Mouse (Mus musculus): ENCODE data around the gene Pde4dip.

The Pde4dip gene

DNA sequence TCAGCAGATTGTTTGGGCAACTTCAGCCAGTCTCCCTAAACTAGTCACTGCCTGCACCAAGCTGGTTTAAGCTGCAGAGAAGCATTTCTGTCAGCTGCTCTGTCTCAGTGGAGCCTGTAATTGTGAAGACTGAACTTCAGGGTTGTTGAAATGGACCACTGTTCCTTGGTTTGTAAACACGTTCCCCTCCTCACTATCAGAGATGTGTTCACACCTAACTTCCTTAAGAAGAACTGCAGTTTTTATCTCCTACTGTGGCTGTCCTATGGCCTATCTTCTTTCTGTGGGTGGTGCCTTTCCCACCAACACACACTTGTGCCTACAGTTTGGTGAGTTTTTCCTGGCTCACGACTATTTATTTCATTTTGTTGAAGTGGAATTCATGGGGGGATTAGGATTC, 199.2 kb downstream of the Pde4dip start:
- no peak for DNase-seq (ENCODE audit: low spot score in 2 of 2)

DNA sequence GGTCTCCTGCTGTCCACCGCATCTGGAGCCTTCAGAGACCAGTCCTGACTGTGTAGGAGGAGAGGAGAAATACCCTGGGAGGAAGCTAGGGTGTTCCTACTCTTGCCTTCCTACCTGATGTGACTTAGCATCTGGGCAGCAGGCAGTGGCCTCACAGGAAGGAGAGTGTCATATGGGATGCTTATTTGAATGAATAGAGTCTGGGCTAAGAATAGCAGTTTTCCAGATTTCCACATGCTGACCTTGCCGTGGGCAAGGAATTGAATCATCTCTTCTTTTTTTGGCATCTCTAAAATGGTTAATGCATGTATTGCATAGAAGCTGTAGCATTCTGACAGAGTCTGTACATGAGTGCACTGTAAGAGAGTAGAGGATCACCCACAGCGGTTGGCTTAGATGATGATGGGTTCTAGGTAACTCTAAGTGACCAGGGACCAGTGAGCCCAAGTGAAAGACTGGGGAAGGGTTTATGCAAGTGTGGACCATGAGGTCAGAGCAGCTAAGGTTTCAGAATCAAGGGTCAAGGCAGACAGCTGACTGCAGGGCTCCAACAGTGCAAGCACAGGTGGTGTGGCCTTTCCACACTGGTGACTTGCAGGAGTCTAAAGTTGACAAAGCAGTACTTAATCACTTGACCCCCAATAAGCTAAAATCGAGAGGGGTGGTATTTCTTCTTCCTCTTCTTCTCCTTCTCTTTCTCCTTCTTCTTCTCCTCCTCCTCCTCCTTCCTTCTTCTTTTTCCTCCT, 202.0 kb downstream of the Pde4dip start:
- no peak for DNase-seq (ENCODE audit: low spot score in 2 of 2)

DNA sequence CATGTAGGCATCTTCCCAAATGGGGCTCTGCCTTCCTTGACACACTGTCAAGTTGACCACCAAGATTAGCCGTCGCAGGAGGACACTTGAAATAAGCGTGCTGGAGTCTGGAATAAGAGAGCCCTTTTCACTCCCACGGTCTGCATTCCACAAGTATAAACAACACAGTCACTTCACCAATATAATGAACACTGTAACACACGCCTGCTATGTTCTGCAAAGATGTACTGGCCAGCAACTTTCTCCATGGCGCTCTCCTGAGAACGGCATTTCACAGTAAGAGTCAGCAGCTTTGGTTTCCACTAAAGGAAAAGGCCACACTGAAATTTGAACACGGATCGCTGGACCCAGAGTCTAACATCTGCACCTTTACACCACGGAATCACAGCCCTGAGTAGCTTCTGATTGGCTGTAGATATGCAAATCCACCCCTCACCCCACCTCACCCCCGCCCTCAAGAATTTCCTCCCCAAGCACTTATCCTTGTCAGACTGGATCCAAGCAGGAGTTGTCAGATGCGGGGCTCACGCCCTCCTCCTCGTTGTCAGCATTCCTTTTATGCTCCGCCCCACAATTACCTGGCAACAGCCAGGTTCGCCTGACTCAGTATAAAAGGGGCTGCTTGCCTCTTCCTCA, 204.8 kb downstream of the Pde4dip start:
- DNase-seq (ENCODE audit: low spot score in 2 of 2) = no peak

DNA sequence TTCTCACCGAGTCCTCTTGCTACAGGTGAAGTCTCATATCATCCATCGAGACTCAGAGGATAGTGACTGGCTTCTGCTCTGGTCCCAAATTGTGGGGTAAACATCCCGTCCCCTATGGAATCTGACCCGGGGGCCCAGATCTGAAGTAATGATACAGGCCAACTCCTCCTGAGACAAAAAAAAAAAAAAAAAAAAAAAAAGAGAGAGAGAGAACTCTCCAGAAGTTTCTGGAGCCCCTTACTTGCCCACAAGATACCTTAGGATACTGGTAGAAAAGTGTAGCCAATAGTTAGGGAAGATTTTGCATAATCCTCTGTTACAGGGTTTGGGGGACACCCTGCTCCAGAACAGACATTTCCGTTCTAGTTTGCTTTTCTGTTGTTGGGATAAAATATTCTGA, 205.9 kb downstream of the Pde4dip start:
- no peak for DNase-seq (ENCODE audit: low spot score in 2 of 2)

DNA sequence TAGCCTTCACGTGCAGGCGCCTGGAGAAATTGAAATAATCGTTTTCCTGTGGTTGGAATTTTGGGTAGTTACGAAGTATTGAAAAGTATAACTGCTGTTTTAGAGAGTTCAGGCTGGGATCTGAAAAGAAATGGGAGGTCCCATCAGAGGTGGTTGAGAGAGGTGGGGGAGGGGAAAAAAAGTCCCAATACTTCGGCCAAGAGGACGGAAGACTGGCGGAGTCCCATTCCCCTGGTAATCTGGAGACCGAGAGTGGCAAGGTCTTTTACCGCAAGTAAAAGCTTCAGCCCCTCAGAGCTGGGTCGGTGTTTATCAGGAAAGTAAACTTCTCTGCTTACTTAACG, 206.4 kb downstream of the Pde4dip start:
- no peak for DNase-seq (ENCODE audit: low spot score in 2 of 2)

DNA sequence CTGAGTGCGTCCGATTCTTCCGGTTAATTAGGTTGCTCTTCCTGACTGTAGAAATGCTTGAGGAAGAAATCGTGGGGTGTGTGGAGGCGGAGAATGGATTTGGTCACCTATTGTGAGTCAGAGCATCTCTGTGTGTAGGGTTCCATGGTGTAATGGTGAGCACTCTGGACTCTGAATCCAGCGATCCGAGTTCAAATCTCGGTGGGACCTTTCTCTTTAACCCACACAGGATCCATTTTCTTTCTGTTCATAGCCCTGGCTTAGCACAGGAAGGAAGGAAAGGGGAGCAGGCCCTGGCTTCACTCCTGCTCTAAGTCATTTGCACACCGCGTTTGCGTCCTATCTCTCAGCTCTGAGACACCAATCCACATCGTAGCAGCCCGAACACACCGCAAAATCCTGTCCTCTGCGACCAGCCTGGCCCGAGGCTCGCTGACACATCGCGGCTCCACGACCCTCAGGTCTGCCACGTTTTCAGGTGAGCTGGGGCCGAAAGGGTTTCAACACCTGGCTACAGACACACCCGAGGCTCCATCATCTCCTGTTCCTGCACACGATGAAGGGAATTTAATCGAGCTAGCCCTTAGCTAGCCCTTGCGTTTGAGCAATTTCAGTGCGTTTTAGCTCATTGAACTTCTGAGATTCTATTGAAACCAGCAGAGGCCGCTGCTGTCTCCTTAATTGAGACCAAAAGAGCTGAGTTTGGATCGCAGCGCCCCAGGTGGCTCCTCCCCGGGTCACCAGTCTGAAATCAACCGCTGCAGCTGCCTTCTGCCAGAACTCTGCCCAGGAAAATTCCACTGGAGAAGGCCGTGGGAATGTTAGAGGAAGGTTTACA, 207.0 kb downstream of the Pde4dip start:
- peak in 1 of 2 experiments; percentile 63 for DNase-seq (ENCODE audit: low spot score in 2 of 2)

DNA sequence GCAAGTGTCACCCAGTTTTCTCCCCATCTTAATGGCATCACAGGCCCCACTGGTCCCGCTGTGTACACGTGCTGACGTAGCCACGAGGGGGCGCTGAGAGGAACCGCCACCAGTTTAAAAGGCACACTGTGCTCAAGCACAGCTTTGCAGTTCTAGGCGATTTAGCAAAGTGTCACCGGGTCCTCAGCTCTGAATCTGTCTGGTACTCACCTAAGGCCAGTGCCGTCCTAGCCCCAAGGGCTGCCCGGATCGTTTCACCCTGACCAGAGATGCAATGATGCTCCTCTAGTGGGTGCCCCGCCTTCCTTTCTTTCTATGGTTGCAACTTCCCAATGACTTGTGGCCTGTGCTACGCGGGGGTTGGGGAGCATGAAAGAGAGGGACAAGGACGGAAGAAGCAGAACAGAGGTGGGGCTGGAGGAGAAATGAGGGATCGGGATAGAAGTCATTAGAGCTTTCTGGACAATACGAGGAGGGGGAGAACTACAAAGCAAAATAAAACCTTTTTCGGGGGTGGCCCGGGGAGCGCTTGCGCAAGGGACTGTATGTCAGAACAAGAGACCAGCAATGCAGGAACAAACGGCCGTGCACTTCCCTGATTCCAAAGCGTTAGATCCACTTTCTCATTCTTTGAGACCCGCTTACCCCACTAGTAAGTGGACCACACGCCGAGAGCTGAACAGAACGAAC, 207.7 kb downstream of the Pde4dip start:
- DNase-seq (ENCODE audit: low spot score in 2 of 2) = peak; percentile 48 to 74

DNA sequence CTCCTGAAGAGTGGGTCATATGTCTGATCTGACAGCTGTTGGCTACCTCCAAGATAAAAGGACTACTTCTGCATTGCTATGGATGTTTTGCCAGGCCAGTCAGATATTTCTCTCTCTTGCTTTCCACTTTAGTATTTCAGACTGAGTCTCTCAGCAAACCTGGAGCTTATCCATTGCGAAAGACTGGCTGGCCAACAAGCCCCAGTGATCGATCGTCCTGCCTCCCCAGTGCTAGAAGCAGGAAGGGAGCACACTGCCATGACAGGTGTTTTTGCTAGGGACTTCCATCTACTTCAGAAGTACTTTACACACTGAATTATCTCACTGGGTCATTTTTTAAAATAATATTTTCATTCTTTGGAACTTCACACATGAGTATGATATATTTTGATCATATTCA, 210.1 kb downstream of the Pde4dip start:
- DNase-seq (ENCODE audit: low spot score in 2 of 2) = no peak

DNA sequence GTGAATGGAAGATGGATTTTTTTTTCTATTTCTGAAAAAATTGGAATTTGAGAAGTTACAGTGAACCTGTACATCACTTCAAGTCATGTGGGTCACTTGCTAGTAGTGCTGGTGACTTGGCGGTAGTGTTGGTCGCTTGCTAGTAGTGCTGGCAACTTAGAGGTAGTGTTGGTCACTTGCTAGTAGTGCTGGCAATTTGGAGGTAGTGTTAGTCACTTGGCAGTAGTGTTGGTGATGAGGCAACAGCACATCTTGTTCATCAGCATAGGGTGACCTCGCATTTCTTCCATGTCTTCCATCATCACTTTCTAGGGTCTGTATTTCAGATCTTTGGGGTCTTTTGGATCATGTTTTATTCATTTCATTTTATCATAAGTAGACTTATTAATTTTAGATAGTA, 212.4 kb downstream of the Pde4dip start:
- DNase-seq (ENCODE audit: low spot score in 2 of 2) = no peak

DNA sequence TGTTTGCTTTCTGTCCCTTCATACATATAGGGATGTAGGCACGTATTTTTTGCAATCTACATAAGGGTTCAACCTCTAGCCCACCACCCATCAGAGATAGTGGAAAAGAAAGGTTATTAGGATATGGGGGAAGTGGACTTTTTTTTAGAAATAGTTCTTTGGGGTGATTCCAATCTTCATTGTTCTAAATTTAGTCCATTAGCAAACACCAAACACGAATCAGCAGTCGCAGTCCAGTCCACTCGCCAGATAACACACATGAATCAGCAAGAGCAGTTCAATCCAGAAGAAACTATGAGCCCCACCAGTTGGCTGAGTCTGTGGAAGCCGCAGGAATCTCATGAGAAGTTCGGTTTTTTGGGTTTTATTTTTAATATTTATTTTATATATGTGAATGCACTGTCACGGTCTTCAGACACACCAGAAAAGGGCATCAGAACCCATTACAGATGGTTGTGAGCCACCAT, 213.8 kb downstream of the Pde4dip start, which contains the start of gene Gm17651:
Gm17651 (minus strand) TSS at position 51 of the 467 bp plus-strand sequence.
- DNase-seq (ENCODE audit: low spot score in 2 of 2) = no peak

DNA sequence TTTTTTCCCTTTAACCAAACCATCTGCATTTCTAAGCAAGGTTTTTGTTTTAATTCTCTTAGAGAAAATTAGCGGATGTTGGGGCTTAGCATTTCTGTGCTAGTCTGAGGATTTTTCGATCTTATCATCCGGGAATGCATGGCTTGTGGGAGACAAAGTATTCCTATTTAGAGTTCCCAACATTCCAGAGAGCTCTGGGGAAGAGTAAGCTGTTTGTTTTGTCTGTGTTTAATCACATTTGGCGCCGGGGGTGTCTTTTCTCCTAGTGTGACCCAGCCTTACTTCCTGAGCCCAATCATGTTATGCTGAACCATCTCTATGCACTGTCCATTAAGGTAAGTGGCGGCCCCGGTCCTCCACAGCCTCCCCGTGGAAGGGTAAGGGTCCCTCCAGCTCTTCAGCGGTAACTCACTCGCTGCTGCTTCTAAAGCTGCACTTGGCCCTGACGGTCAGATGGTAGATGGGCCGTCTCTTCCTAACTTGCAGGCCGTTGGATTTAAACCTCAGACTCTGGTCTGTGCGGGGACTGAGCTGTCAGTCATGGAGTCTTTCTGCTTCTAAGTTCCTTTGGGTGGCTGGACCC, 221.3 kb downstream of the Pde4dip start:
- DNase-seq (ENCODE audit: low spot score in 2 of 2) = no peak

DNA sequence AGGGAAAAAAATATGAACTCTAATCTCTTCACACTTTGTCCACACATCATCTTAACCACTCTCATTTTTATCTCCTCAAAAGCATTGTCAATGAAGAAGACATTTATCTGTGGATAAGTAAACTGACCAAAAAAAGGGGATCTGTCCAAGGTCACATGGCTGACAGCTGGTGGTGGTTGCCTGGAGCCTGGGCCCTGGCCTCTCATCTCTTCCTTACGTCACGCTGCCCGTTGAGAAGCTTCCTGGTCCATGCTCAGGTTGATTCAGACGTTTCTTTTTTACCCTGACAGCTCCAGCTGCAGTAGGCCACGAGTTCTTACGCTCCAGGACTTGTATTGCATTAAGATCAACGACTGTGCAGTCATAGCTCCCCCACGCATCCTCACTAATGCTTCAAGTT, 222.4 kb downstream of the Pde4dip start:
- no peak for DNase-seq (ENCODE audit: low spot score in 2 of 2)

DNA sequence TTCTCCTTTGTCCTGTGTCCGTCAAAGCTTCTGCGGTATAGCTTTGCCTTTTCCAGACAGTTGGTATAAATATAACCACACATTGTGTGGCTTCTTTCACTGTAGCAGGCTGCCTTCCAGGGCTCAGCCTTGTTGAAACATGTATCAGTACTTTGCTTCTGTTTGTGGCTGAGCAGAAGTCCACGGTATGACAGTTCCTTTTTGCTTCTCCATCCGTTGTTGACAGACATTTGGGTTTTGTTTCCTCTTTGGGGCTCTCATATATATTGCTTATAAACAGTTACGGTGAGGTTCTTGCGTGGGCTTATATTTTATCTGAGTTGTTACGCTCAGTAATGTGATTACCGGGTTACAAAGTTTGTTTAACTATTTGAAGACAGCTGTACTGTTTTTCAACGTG, 223.0 kb downstream of the Pde4dip start:
- no peak for DNase-seq (ENCODE audit: low spot score in 2 of 2)

DNA sequence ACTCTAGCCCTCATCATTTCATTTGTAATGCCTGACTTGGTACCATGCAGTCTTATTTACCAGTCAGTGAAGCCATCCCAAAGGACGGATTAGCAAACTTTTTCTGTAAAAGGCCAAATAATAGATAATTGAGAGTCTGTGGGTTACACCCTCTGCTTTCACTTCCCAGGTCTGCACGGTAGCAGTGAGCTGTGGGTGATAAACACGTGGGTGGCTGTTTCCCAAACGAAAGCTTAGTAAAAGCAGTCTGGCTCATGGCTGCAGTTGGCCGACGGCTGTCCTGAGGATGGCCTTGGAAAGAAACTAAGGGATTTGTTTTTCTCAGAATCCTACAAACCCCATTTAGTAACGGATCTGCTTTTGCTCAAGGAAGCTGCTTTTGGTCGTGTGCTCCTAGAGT, 227.3 kb downstream of the Pde4dip start:
- no peak for DNase-seq (ENCODE audit: low spot score in 2 of 2)

DNA sequence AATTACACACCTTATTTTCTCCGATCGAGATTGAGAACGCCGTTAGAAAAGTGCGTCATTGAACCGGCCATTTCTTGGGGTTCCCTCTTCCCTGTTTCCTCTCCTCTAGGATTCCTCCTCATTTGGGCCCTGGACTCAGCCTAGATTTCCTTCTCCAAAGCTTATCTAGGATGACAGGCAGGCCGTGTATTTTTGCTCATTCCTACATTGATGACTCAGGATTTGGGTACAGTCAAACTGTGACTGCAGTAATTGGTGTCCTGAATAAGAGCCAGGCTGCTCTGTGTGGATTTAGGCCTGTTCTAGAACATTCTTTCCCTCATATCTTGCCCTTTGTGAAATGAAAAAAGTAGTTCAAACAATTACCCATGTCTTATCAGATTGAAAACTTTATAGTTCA, 228.8 kb downstream of the Pde4dip start:
- DNase-seq (ENCODE audit: low spot score in 2 of 2) = no peak

DNA sequence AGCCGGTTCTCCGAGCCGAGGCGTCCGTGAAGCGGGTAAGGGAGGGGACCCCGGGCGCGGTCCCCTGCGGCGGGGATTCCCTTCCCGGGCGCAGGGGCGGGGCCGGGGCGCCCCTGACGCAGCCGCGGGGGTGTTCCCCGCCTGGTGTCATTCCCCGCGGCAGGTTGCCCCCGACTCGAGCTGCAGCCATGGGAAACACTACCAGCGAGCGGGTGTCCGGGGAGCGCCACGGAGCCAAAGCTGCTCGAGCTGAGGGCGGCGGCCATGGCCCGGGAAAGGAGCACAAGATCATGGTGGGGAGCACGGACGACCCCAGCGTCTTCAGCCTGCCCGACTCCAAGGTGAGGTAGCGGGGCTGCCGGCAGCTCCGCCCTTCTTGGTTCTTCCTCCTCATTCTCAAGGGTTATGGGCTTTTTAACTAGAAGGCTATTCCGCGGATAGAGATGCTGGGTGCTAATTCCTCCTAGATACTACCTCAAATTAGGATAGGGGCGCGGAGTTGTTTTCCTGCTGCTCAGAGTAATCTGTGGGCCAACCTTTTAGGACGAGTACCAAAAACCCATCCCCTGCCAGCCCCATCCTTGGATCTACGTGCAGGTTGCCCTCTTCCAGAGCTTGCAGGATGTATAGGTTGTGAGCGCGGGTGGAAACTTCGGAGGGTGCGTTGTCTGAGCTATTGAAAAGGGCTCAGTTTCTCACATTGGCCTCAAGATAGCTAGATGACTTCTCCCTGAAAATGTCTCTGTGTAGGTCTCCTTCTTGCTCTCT, 229.9 kb downstream of the Pde4dip start:
- no peak for DNase-seq (ENCODE audit: low spot score in 2 of 2)

DNA sequence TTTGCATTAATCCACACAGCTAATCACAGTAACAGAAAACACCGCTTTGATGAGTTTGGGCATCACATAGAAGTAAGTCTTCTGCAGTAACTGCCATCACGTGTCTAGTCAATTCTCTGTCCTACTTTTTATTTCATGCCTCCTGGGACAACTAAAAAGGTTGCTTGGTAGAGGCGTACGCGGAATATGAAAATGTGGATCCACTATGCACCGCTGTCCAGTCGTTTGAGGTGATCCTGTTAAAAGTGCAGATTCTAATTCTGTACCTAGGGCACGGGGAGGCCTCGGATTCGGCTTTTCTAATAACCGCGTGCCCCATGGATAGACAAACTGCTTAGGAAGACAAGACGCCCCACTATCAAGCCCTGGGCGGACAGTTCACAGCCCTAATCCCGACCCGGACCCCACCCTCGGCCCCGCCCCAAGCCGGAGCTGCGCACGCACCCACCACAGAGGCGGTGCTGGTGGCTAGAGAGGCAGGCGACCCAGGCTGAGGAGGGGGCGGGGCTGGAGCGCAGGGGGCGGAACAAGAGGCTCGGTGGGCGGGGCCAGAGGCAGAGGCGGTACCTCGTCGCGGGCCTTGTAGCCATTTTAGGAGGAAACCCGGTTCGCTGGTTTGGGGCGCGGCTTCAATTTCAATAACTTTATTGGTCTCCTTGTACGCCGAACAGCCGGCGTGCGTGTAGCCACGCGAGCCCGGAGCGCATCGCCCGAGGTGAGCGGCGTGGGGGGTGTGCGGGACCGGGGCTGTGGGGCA, 230.7 kb downstream of the Pde4dip start, which contains the start of gene Prkab2:
Prkab2 (plus strand) TSS at position 539 of the 757 bp plus-strand sequence.
- DNase-seq (ENCODE audit: low spot score in 2 of 2) = peak; percentile 98 to 99

DNA sequence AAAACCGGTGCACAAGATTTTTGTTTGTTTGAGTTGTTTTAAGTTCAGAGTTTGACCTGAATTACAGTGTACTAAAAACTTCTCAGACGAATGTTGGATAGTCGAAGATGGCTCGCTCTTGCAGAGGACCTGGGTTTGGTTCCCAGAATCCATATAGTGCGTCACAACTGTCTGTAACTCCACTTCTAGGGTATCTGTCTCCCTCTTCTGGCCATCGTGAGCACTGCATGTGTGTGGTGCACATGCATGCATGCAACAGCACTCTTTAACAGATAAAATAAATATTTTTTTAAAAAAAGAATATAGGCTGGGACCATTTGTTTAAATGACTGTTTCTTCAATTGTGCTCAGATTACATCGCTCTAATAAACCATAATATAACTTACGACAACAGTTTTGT, 233.6 kb downstream of the Pde4dip start:
- DNase-seq (ENCODE audit: low spot score in 2 of 2) = no peak

DNA sequence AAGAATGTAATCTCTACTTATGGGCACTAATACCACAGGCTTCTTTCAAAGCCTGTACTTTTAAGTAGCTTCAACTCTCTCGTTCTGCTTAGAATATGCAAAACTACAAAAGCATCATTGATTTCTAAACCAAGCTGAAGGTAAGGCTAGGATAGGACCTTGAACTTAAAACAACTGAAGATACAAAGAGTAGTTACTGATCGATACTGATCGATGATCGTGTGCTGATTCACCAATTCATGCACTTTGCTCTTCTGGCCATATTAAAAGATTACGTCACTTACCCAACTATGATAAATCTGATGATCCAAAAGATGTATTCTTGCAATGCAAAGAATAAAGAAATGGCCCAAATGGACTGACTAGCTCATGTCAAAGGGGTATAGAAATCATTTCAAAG, 234.7 kb downstream of the Pde4dip start:
- DNase-seq (ENCODE audit: low spot score in 2 of 2) = no peak

DNA sequence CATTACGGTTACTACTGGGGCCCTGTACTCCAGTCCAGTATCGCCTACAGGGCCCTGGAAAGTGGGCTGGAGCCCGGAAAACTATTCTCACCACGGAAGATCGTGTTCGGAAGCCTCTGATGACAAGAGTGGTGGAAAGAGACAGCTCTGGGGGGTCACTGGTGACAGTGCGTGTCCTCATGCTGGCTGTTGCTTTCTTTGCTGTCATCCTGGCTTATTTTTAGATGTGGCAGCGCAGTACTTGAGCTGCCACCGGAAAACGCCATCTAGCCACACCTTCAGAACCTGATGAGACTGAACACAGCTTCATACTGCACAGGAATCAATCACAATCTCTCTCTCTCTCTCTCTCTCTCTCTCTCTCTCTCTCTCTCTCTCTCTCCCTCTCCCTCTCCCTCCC, 236.9 kb downstream of the Pde4dip start:
- DNase-seq (ENCODE audit: low spot score in 2 of 2) = no peak

Data from frontal cortex, postnatal 10 days (tissue).